Mouse (Mus musculus): ENCODE data around the gene Adam12.
A peak's percentile ranks its signal among the peaks of the same experiment; 100 is the strongest.

Adam12 gene

DNA sequence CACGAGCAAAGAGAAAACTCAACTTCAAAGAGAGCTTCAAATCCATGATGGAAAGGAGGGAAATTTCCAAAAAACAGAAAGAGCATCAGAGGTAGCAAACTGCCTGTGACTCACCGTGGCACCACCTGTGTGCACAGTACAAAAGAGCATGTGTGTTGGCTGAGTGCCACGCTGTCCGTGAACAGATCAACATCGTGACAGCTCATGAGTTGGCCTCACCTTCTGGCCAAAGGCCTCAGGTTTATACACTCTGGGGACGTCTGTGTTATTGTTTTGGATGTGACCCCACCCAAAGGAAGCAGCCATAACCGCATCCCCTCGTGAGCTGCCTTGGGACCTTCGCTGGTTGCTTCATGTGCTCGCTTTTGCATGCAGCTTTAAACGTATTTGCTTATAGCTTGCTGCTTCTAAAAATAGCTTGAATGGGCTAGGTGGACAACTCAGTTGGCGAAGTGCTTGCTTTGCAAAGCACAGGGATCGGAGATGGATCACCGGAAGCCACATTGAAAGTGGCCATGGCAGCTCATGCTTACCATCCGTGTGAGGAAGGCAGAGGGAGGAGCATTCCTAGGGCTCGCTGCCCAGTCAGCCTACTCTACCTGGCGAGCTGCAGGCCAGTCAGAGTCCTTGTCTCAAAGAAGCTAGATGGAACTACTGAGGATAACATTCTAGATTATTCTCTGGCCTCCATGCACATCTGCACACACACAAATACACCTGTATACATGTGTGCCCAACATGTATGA lies 151.8 kb downstream of the Adam12 start:
- no peak for DNase-seq (ENCODE audit: low read depth)

DNA sequence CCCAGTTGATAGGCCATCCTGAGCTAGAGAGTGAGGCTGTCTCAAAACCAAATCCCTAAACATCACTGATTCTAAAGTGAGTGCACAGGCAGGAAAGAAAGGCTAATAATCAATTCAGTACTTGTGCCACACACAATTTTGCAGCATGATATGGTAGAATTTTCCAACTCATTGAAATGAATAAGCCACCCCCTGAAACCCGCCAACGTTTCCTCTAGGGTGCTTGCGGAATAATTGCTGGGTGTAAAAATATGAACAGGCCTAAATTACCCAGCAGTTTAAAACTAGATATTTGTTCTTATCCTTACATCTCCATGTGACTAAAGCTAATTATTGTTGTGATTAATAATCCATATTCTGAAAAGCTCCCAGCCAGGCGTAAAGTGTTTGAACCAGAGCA lies 154.3 kb downstream of the Adam12 start:
- no peak for DNase-seq (ENCODE audit: low read depth)

DNA sequence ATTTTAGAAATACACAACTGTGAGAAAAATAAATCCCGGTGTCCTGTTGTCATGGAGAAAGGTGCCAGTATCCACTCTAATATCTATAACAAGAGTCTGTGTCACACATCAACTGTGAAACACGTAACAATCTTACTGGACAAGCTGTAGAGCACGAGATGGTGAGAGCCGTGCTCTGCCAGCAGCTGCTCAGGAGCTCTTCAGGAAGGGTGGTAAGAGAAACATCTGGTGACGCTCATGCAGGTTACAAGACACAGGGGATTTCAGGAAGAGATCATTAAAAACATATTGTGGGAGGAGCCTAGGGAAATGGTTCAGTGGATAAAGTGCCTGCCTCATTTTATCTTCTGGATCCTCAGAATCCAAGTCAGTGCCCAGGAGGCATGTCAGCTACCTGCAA lies 158.9 kb downstream of the Adam12 start:
- DNase-seq (ENCODE audit: low read depth) = no peak

DNA sequence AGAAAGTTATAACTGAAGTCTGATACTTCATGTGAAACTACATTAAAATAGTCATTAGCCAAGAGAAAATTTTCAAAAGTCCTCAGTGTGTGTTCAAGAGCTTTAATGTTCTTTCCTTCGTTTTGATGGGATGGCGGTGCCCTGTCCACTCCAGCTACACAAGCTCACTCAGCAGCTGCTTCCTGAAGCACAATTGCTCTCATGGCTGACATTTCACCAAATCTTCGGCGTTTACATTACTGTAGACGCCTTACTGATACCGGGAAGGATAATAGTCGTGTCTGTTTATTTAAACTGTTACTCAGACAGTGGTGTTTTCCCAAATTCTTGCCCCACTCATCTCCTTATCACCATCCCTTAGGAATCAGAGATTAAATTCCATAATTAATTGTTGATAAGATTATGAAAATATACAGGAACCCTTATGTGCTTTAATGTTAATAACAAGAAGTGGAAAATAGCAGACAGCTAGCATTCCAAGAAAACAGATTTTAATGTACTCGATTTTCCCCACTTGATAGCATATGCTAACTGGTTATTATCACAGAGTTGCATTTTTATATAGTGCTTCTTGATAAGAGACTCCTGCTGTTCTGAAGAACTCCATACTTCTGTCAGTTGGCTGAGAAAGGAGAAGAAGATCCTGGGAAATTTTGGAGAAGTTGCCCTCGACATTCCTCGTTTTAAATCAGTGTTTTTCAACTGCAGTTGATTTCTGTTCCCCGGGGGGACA lies 160.6 kb downstream of the Adam12 start:
- DNase-seq (ENCODE audit: low read depth) = no peak

DNA sequence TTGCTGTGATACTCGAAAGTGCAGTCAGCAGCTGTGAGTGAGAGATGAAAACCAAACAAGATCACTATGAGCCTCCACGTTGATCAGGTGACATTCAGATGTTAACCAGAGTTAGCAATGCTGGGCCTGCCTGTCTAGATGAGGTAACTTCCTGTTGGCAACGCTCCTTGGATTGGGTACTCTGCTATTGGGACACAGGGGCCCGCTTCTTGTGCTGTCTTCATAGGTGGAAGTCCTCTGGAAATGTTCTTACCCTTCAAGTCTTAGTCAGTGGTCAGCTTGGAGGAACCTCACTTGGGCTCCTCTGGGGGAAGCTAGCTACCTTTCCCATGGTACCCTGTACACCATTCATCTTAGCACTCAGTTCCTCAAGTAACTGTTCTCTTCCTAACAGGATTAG lies 169.3 kb downstream of the Adam12 start:
- DNase-seq (ENCODE audit: low read depth) = peak; percentile 4

DNA sequence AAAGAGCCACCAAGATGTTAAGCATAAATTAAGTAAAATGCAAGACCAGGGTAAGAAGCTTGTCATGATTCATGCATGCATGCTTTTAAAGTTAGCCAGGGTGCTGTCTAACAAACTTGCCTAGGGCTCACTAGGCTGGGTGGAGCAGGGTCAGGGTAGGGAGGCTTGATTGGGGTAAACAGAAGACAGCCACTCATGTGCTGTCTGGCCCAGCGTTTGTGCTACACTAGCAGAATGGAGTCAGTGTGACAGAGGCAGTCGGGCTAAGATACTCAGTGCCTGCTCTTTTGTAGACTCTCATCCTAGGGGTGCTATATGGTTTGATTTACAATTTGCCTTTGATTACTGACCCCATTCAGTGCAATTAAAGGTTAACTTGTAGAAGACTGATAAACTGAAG lies 179.5 kb downstream of the Adam12 start:
- DNase-seq (ENCODE audit: low read depth) = no peak

DNA sequence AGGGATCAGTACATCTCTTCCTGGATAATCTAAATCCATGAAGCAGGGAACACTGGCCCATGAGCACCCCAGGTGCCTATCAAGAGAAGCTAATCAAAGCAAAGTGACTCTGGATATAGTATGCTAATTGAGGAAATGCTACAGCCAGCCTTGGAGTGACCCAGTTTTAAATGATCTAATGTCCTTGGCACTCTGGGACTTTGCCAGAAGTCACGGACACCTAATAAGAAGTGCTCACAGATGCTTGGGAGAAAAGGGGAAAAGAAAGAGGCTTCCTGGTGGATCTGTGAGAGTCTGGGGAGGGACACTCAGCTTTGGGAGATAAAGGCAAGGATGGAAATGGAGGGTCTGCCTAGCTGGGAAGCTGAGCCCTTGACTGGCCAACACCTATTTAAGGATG lies 181.6 kb downstream of the Adam12 start:
- no peak for DNase-seq (ENCODE audit: low read depth)

DNA sequence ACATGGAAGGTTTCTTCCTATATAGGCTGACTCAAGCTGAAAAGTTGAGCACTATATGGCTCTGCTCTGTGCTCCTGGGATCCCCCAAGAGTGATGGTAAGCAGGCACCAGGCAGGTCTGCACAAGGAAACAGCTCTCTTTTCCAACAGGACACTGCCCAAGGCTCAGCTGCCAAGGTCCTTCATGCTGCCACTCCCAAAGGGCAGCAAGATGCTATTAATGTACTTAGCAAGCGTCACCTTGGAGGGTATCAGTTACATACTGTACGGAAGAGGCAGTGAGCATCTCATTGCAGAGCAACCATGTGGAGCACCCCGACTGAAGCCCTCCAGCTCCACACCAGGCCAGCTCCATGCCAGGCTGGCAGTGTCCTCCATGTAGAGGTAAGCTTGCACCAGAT lies 185.6 kb downstream of the Adam12 start:
- DNase-seq (ENCODE audit: low read depth) = no peak

DNA sequence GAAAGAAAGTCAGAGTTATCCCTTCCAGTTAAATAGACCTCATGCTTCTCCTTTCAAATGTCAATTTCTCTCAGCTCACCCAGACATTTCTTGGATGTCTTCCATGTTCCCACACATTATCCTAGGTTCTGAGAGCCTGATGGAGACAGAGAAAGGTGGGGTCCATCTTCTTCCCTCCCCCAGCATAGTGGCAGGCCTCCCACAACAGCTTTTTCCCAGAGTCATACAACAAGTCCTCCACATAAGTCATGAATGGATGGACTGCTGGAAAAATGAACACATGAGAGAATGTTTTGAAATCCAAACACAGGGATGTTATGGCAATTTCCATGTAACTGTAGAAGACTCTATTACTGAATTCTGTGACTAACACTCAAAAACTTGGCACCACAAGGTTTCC lies 188.4 kb downstream of the Adam12 start:
- no peak for DNase-seq (ENCODE audit: low read depth)

DNA sequence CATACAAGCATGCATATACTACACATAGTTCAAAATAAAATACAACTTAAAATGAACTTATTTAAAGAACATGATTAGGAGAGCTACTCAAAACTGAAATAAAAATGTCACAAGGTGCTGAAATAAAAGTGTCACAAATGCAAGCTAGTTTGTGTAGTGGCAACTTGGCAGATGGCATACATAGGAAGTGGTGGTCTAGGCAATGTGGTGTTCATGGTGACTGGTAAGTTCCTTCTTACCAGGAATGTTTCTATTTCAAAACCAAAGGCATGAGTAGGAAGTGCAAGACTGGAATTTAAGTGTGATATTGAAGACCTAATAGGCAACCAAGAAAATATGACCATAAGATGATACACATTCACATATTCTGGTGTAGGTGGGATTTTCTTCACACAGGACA lies 189.3 kb downstream of the Adam12 start:
- no peak for DNase-seq (ENCODE audit: low read depth)

DNA sequence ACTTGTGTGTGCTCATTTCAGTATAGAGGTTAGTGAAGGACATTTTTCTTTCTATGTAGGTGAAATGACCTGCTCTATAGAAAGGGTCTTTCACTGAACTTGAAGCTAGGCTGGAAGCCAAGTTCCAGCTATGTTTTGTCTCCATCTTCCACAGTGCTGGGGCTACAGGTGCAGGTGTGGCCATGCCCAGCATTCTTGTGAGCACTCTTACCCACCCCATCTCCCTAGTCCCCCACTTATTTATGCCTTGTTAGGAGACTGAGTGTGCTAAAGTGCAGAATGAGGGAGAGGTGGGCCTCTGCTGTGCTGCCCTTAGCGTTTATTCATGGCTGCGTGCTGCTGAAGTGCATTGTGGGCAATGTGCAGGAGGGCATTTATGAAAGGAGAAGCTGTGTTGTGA lies 198.0 kb downstream of the Adam12 start:
- DNase-seq (ENCODE audit: low read depth) = no peak

DNA sequence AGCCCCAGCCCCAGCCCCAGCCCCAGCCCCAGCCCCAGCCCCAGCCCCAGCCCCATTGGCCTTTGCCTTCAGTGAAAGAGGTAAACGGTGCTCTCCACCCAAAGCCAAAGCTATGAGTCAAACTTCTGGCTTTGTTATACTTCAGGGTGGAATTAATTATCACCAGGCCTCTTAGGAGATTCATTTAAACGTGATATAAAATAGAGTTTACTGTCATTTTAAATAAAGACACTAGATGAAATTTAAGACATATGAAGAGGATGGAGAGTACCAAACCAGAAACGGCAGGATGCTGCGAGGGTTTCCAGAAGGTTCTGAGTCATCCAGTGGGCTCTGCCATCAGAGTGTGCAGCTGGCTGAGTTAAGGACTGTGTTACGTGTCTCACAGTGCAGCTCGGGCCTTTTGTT lies 199.0 kb downstream of the Adam12 start:
- no peak for DNase-seq (ENCODE audit: low read depth)

DNA sequence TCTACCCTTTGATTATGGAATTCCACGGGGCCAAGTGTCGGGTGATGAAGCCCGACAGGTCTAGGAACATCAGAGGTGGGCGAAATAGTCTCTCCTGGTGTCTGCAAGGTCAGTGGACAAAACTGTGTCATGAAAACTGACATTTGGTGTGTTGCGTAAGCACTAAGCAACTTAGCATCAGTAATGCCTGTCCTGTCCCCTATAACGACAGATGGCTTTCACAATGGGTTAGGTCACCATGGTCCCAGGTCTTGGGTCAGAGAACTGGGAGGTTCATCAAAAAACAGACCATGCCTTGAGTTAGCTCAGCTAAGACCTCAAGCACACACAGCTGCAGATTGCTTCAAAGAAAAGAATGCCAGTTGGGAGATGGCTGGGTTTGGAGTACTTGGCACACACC lies 200.2 kb downstream of the Adam12 start:
- no peak for DNase-seq (ENCODE audit: low read depth)

DNA sequence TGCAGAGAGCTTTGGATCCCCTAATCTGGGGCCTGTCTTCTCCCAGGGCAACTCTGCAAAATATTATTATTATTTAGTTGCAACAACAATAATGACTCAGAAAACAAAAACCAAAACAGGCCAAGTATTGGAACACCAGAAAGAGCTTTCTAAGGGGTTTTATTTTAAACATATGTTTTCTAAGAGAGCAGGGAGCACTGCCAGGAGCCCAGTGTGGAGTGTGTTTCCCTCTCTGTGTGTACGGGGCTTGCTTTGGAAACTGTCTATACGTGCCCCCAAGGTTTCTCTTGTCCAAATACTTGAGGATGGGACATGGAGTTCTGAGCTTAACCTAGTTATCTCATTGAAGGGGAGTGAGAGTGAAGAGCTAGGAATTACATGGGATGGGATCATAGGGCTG lies 200.7 kb downstream of the Adam12 start:
- DNase-seq (ENCODE audit: low read depth) = no peak

DNA sequence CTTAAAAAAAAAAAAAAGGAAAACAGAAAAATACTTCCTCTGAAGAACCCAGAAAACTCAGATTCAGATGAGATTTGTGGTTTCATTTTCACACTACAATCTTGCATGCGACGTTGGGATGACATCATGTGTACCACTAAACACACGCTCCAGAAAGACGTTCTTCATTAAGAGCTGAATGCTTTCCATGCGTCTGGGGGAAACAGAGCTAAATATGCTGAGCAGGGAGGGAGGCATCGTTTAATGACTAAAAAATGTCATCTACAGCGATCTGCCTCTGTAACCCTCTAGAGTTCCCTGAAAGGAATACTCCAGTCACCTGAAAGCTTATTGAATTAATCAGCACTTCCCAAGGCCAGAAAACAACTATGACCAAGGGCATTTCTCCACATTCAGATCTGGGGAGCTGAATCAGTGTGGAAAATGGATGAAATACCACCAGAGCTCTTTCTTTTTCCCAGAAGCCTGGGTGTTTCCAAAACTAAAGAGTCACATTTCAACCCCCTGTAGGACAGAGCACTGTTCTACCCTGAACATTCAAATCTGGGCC lies 203.6 kb downstream of the Adam12 start:
- no peak for DNase-seq (ENCODE audit: low read depth)

DNA sequence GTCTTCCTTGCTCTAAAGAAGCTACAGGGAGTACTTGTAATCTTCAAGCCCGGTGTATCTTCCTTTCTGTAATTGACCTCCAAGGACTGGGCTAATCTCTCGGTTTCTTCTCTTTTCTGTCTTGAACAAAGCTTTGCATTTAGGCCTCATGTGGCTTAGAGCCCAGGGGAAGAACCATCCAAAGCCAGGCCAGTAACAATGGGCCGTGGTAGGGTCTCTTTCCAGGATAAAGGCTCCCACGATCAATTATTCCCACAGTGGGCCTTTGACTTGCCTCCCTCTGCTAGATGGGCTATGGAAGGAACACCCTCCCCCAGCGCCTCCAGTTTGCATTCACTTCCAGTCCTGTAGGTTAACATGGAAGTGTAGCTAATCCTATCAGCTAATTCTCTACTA lies 204.9 kb downstream of the Adam12 start:
- no peak for DNase-seq (ENCODE audit: low read depth)

DNA sequence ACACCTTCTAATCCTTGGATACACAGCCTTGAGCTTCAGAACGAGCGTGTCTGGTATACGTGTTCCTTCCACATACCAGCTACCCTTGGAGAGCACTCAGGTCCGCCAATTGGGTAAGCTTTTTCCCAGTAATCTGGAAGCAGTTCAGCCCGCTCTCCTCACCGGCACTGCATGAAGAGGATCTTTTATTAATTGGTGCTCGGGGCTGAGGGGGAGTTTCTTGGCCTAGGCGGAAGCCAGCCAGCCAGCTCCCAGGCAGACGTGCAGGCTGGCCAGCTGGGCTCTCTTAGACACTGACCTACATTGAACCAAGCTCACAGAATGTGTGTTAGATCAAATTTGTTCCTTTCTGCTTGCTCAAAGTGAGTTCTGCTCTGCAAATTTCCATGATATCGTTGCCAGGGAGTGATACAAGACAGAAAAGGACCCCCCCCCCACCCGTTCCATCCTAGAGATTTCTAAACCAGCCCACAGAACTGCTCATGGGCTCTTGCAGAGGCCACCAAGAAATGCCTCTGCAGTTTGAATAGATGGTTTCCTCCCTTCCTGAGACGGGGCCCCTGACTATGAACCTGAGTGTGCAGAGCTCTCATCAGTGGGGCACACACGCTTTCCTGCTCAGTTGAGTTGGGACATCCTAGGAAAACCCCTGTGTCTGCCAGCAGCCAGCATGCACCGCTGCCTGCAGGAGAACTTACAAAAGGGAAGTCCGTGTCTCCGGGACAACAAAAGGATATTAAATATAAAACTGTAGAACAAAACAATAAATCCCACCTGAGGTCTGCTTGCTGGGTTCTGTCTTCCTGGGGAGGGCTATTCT lies 205.5 kb downstream of the Adam12 start:
- no peak for DNase-seq (ENCODE audit: low read depth)

DNA sequence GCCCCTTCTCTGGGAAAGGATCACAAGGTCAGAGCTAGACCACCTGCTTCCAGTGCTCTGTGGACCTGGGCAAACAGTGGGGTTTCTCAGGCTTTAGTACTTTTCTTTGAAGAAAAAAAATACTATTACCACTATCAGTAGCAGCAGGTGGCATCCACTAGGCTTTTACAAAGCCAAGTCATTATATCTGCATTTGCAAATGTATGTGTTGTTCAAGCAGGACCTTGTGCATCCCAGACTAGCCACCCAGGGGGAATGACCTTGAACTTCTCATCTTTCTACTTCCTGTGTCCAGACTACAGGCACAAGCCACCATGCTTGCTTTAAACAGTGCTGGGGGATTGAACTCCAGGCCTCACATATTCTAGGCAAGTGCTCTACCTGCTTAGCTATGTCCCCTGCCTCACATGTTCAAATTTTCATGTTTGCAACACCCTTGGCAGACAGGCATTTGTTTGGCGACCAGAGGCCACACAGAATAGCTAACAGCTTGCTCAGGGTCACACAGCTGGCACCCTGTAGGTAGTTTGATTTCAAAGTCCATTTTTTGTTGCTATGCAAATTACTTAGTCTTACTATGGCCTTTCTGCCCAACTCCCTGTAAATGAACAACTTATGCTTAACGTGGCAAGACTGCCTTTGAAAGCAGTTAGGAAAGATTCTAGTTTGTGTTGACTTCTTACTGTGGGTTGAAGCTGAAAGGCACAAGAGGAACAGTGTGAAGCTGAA lies 209.6 kb downstream of the Adam12 start:
- no peak for DNase-seq (ENCODE audit: low read depth)

DNA sequence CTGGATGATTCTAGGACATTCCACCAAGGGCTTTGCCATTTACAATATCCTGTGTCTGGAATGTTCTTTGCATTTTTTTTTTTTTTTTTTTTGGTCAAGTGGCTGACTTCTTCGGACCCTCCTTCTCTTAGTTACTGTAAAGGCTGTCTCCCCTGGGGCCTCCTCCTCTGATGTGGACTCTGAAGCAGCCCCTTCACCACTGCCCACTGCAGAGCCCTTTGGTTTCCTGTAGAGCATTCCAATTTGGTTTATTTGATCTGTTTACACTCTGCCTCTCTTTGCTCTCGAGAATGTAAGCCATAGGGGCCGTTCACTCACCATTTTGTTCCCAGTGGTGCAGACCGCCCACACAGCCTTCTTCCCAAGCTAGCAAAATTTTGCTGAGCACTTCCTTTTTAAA lies 216.7 kb downstream of the Adam12 start:
- DNase-seq (ENCODE audit: low read depth) = no peak

DNA sequence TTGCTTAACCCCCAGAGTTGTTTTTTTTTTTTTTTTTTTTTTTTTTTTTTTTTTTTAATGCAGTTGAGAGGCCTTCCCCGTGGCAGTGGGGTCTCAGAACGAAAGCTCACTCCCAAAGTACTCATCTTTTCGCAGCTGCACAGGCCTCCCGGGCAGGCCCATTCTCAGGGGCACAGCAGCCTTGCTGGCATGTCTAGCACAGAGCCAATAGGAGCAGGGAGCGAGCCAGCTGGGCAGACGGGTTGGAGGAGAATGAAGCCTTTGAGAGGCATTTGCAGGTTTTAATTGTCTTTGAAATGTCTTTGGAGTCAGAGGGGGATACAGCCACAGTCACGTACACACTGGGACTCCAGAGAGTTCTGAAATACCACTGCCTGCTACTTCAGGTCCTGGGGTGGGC lies 217.2 kb downstream of the Adam12 start:
- DNase-seq (ENCODE audit: low read depth) = no peak

DNA sequence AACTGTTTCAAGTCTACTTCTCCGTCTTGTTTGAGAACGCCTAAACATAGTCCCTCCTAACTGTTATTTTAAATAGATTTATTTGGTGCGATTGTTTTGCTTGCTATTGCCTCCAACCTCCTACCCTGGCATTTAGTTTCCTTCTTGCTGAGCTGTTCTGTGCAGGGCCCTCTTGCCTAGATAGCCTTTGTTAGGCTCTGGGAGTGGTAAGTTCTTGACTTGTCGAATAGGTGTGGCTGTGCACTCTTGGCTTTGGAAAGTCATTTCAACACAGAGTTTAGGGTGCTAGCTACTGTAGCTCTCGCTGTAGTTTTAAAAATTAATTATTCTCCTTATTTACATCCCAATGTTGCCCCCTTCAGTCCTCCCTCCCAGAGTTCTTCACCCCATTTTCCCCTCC lies 222.8 kb downstream of the Adam12 start:
- DNase-seq (ENCODE audit: low read depth) = no peak

DNA sequence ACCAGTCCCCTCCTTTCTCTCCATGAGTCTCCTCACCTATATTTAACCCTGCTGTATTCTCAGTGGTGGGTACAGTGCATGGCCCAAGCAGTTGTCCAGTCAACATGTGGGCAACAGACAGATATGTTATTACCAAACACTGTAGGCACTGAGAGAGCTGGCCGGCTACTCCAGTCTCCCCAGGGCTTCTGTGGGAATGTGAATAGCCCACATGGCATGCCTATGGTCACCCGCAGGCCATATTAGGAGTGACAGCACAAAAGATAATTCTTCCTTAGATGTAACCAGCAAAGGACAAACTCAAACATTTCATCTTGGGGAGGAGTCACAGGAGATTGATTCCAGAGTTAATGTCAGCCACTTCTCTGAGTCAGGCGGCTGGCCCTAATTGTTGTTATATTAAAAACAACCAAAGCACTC lies 224.0 kb downstream of the Adam12 start:
- no peak for DNase-seq (ENCODE audit: low read depth)
